Mouse (Mus musculus) heart, adult 10 weeks (tissue): Measurements from ENCODE around the gene Ccl1. TPM values are rescaled to one million over a fixed set of nuclear protein-coding genes. Genes with fewer than 3 reads are reported as not detected.

Experiments used
- polyA plus RNA-seq: library from polyadenylated mRNA; stranded (reverse); fragments of 350-450 nt; fragmentation: Illumina TruSeq; extraction: RNeasy Lipid Tissue Mini Kit (QIAGEN cat#74804); gene quantifications from one replicate; pipeline ENCODE4 v1.2.3, GENCODE M21; 2014; ENCODE audit warnings: low read depth, low replicate concordance

Ccl1 gene
- not detected for polyA plus RNA-seq

DNA sequence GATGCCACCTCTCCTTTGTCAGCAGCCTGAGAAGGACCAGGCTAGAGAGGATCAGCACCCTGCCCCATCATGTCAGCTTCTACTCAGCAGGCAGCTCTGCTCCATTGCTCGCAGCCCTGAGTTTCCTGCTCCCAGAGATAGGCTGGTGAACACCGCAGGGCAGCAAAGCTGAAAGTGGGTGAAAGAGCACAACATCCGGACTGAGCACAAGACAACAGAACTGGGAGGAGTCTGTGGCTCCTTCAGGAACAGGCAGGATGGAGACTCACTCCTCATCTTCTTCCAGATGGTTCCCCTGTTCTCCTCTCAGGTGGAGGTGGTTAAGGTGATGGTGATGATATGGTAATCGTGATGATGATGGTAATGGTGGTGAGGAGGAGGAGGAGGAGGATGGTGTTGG lies at the start of gene Ccl1:
Gene Ccl1 (minus strand): TSS at position 101 of the 400 bp plus-strand sequence.

Other genes starting within 250 kb of the Ccl1 start
- 1.9 TPM for gene Ccl11, start 247.9 kb downstream of the Ccl1 start, polyA plus RNA-seq
- 2.7 TPM for gene Ccl12, start 203.8 kb downstream of the Ccl1 start, polyA plus RNA-seq
- gene Ccl8, start 190.5 kb downstream of the Ccl1 start, polyA plus RNA-seq = 1.6 TPM
- not detected for gene Tmem132e, start 83.2 kb upstream of the Ccl1 start, polyA plus RNA-seq